Mouse (Mus musculus) C2C12 (cell line): Measurements from ENCODE around the gene Nans.

Experiments used
- CEBPB ChIP-seq: IDR thresholded peaks from one replicate; pipeline ENCODE4 v1.6.1; 2011; ENCODE audit warnings: low read depth, mild to moderate bottlenecking, control low read depth, moderate library complexity
- CTCF ChIP-seq: IDR thresholded peaks from one replicate; pipeline ENCODE4 v1.5.1; 2011; ENCODE audit not compliant: control insufficient read depth, insufficient read depth, insufficient read length
- MAX ChIP-seq: IDR thresholded peaks from one replicate; pipeline ENCODE4 v1.6.1; 2011; ENCODE audit warnings: mild to moderate bottlenecking, control low read depth
- MYOD1 ChIP-seq: IDR thresholded peaks from one replicate; pipeline ENCODE4 v1.6.1; 2011; ENCODE audit warnings: low read depth; ENCODE audit not compliant: control insufficient read depth, insufficient read length
- MYOG ChIP-seq: IDR thresholded peaks from one replicate; pipeline ENCODE4 v1.6.1; 2011; ENCODE audit not compliant: control insufficient read depth, insufficient read length; ENCODE audit errors: extremely low read depth
- USF1 ChIP-seq: IDR thresholded peaks from one replicate; pipeline ENCODE4 v1.6.1; 2011; ENCODE audit warnings: low read depth, mild to moderate bottlenecking, control low read depth, moderate library complexity

DNA sequence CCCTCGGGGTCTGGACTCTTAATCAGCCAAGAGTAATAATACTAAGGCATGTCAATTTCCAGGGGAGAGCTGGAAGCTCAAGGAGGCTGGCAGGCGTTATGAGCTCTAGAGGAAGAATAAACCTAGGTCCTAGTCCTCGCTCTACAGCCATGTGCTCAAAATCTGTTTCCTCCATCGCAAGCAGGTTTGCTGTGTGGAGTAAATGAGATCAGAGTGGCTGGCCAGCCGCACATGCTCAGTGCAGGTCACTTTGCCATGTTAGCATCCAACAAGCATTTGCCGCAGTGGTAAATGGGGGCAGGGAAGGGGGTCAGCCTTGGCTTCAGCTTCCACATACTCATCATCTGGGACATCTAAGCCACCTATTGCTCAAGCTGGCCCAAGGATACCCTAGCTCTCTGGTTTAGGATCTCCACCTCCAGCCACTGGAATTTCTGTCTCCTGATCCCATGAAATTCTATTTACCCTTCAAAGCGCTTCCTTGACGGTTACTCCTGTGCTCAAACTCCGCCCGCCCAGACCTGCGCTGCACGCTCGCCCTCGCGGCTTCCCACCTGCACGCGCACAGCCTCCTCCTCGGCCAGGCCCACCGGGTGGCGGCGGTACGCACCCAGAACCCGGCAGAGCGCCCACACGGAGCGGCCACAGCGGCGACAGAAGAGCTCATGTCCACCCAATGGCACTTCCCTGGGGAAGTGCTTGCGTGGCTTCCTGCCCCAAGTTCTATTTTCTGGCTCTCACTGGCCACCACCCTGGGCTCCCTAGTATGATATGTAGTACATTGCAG lies 45.1 kb downstream of the Nans start:
- TF ChIP-seq CEBPB (no peak), CTCF (no peak), MAX (no peak), USF1 (no peak), MYOG (no peak), MYOD1 (no peak)
